Mouse (Mus musculus) forebrain, postnatal 0 days (tissue): ENCODE data around the gene Tmem120a. TPM values are rescaled to one million over a fixed set of nuclear protein-coding genes. Genes with fewer than 3 reads are reported as not detected.

Experiments used
- ATAC-seq: fragments of 200-750 bp; cut with Nextera tagmentation; 2 replicates; pipeline ENCODE4 v1.8.0; 2017; ENCODE audit warnings: mild to moderate bottlenecking, moderate library complexity
- DNase-seq: peaks from one replicate; pipeline ENCODE4 v3.0.0-alpha.2; 2015
- H3K27ac ChIP-seq: fragments of 300-500 bp; sonication (generic); 2 replicates; pipeline ENCODE4 v1.5.1; 2014; ENCODE audit warnings: low read depth, mild to moderate bottlenecking, antibody characterized with exemption, low read length, moderate library complexity, mixed read lengths
- H3K27me3 ChIP-seq: fragments of 300-500 bp; sonication (generic); 2 replicates; pipeline ENCODE4 v1.6.1; 2014; ENCODE audit warnings: mild to moderate bottlenecking, low read length, mixed read lengths; ENCODE audit not compliant: insufficient read depth
- H3K36me3 ChIP-seq: fragments of 300-500 bp; sonication (generic); 2 replicates; pipeline ENCODE4 v1.6.1; 2014; ENCODE audit warnings: mild to moderate bottlenecking, moderate library complexity; ENCODE audit not compliant: insufficient read depth
- H3K4me1 ChIP-seq: fragments of 300-500 bp; sonication (generic); 2 replicates; pipeline ENCODE4 v1.6.1; 2014; ENCODE audit warnings: antibody characterized with exemption; ENCODE audit not compliant: insufficient read depth
- H3K4me2 ChIP-seq: fragments of 300-500 bp; sonication (generic); 2 replicates; pipeline ENCODE4 v1.6.1; 2014; ENCODE audit warnings: low read depth, mild to moderate bottlenecking, moderate library complexity
- H3K4me3 ChIP-seq: fragments of 300-500 bp; sonication (generic); 2 replicates; pipeline ENCODE4 v1.5.1; 2014; ENCODE audit warnings: low read depth, low read length, mixed read lengths
- H3K9ac ChIP-seq: fragments of 300-500 bp; sonication (generic); 2 replicates; pipeline ENCODE4 v1.6.1; 2014; ENCODE audit warnings: mild to moderate bottlenecking
- H3K9me3 ChIP-seq: fragments of 300-500 bp; sonication (generic); 2 replicates; pipeline ENCODE4 v1.6.1; 2016; ENCODE audit warnings: low read length
- CTCF ChIP-seq: sonication (generic); IDR thresholded peaks from 2 replicates; pipeline ENCODE4 v1.5.1; 2016; ENCODE audit warnings: antibody characterized with exemption, control low read depth, low read depth
- WGBS: fragments of 180-500 bp; shearing (Covaris S2); extraction: QIAGEN DNeasy Blood & Tissue Kit; methylation state at CpG from one replicate; pipeline ENCODE4 v1.1.7; 2014; 5-methylcytosine and 5-hydroxymethylcytosine counted together
- polyA plus RNA-seq: library from polyadenylated mRNA; unstranded; fragments of >200 nt; fragmentation: Nextera tagmentation; extraction: Ambion mirVana; gene quantifications from 2 replicates; pipeline ENCODE4 v1.2.1, GENCODE M21; 2015
- total RNA-seq: library from RNA; depleted of rRNA; stranded (reverse); fragments of >200 nt; gene quantifications from 2 replicates; pipeline ENCODE4 v1.2.3, GENCODE M21; 2014; rRNA removed

Tmem120a gene
- total RNA-seq (42.7 and 49.1 TPM in 2 replicates), polyA plus RNA-seq (111 and 126 TPM in 2 replicates)

GRCm38 (mm10) chr5:135743741-135744609, at the start of gene Tmem120a:
TSS of gene Tmem120a (minus strand) at chr5:135744448.
- Histone ChIP-seq H3K9me3 (no peaks in the 10 kb centered on the region), H3K36me3 (peaks cover 22% of the 10 kb centered on the region), H3K27ac (peak within 1 kb of the TSS; percentile 36; the same call in 1 of the 2 replicates), H3K4me2 (peak within 1 kb of the TSS; percentile 91), H3K4me1 (peaks cover 4% of the 10 kb centered on the region; the same call in 1 of the 2 replicates), H3K9ac (peak within 1 kb of the TSS; percentile 87), H3K4me3 (peak within 1 kb of the TSS; percentile 89), H3K27me3 (no peaks in the 10 kb centered on the region)
- ATAC-seq (peak; percentile 97), DNase-seq (peak; percentile 94)
- WGBS, result under 1% methylated on average over 60 of the region's 60 CpGs
- TF ChIP-seq CTCF, result no peak

- Histone ChIP-seq H3K4me3 (no peak overlapping the region), H3K9me3 (no peaks in the 10 kb centered on the region), H3K4me2 (no peak overlapping the region), H3K36me3 (peaks cover 56% of the 10 kb centered on the region), H3K27me3 (no peaks in the 10 kb centered on the region), H3K27ac (no peak overlapping the region), H3K9ac (no peak overlapping the region), H3K4me1 (peaks cover 7% of the 10 kb centered on the region)
- DNase-seq (no peak), ATAC-seq (no peak)
- no peak for TF ChIP-seq CTCF
- WGBS, result 95% methylated on average over 4 of the region's 4 CpGs
Observed at GRCm38 (mm10) chr5:135782901-135783300, 38.7 kb upstream of the Tmem120a start.

GRCm38 (mm10) chr5:135780331-135780730, 36.1 kb upstream of the Tmem120a start:
- no peak for ATAC-seq

GRCm38 (mm10) chr5:135778471-135779445, 34.5 kb upstream of the Tmem120a start, which contains the start of gene Mdh2:
TSS of gene Mdh2 (plus strand) at chr5:135778480.
- WGBS, result 3% methylated on average over 70 of the region's 70 CpGs
- peak; percentile 100 for DNase-seq

More at GRCm38 (mm10) chr5:135780331-135780730, 36.1 kb upstream of the Tmem120a start:
- WGBS, result 88% methylated on average over 8 of the region's 8 CpGs
- Histone ChIP-seq H3K4me1 (peaks cover 7% of the 10 kb centered on the region), H3K27ac (no peak overlapping the region), H3K27me3 (no peaks in the 10 kb centered on the region), H3K4me3 (no peak overlapping the region), H3K9me3 (no peaks in the 10 kb centered on the region), H3K4me2 (no peak overlapping the region), H3K36me3 (peaks cover 30% of the 10 kb centered on the region), H3K9ac (0 out of 2 replicates have a peak overlapping the region, but pooled peaks have one; percentile 99)
- no peak for DNase-seq
- TF ChIP-seq CTCF, result no peak

GRCm38 (mm10) chr5:135777796-135778470, 33.7 kb upstream of the Tmem120a start, which contains the start of gene Styxl1:
TSS of gene Styxl1 (minus strand) at chr5:135778385.
- no peak for TF ChIP-seq CTCF

More at GRCm38 (mm10) chr5:135778471-135779445, 34.5 kb upstream of the Tmem120a start, which contains the start of gene Mdh2:
- Histone ChIP-seq H3K27ac (peak within 1 kb of the TSS; percentile 93), H3K27me3 (no peaks in the 10 kb centered on the region), H3K36me3 (peaks cover 14% of the 10 kb centered on the region), H3K4me3 (peak within 1 kb of the TSS; percentile 91), H3K4me2 (peak within 1 kb of the TSS; percentile 94), H3K9me3 (no peaks in the 10 kb centered on the region), H3K9ac (peak within 1 kb of the TSS; percentile 99), H3K4me1 (peaks cover 7% of the 10 kb centered on the region)
- TF ChIP-seq CTCF, result peak; percentile 15; the same call in 1 of the 2 replicates
- peak; percentile 99 for ATAC-seq

GRCm38 (mm10) chr5:135776546-135776945, 32.3 kb upstream of the Tmem120a start:
- no peak overlapping the region for H3K4me2 ChIP-seq
- 79% methylated on average over 4 of the region's 4 CpGs for WGBS

More at GRCm38 (mm10) chr5:135777796-135778470, 33.7 kb upstream of the Tmem120a start, which contains the start of gene Styxl1:
- H3K9me3 ChIP-seq, result no peaks in the 10 kb centered on the region
- H3K4me2 ChIP-seq, result peak within 1 kb of the TSS; percentile 94
- peaks cover 7% of the 10 kb centered on the region for H3K4me1 ChIP-seq
- peak; percentile 32 for ATAC-seq
- H3K9ac ChIP-seq, result peak within 1 kb of the TSS; percentile 99
- peak within 1 kb of the TSS; percentile 93 for H3K27ac ChIP-seq
- H3K4me3 ChIP-seq, result peak within 1 kb of the TSS; percentile 91
- peak; percentile 52 for DNase-seq
- H3K27me3 ChIP-seq, result no peaks in the 10 kb centered on the region
- 1% methylated on average over 45 of the region's 45 CpGs for WGBS
- H3K36me3 ChIP-seq, result peaks cover 6% of the 10 kb centered on the region

More at GRCm38 (mm10) chr5:135776546-135776945, 32.3 kb upstream of the Tmem120a start:
- Histone ChIP-seq H3K4me1 (peaks cover 7% of the 10 kb centered on the region), H3K4me3 (no peak overlapping the region), H3K36me3 (no peaks in the 10 kb centered on the region), H3K27me3 (no peaks in the 10 kb centered on the region), H3K9me3 (no peaks in the 10 kb centered on the region), H3K9ac (no peak overlapping the region), H3K27ac (no peak overlapping the region)
- TF ChIP-seq CTCF, result no peak
- no peak for ATAC-seq
- no peak for DNase-seq
